Mouse (Mus musculus): ENCODE results near the gene Morn3.

Morn3 gene

GRCm38 (mm10) chr5:122990411-122991160 lies 56.2 kb downstream of the Morn3 start:
- no peak for DNase-seq (ENCODE audit: low read depth)

- DNase-seq (ENCODE audit: low read depth) = no peak
Observed at GRCm38 (mm10) chr5:122989551-122990330, 57.1 kb downstream of the Morn3 start, which contains the start of gene Kdm2b. TSS of gene Kdm2b (minus strand) at chr5:122989823.

- no peak for DNase-seq (ENCODE audit: low read depth)
Observed at GRCm38 (mm10) chr5:122989001-122989525, 57.8 kb downstream of the Morn3 start.

- DNase-seq (ENCODE audit: low read depth) = no peak
Observed at GRCm38 (mm10) chr5:122988021-122988751, 58.6 kb downstream of the Morn3 start.

GRCm38 (mm10) chr5:122987211-122988020 lies 59.4 kb downstream of the Morn3 start:
- no peak for DNase-seq (ENCODE audit: low read depth)

- DNase-seq (ENCODE audit: low read depth) = no peak
Observed at GRCm38 (mm10) chr5:122986091-122986493, 60.7 kb downstream of the Morn3 start.
